Mouse (Mus musculus) kidney, postnatal 0 days (tissue): Measurements from ENCODE around the gene Hivep3. TPM values are rescaled to one million over a fixed set of nuclear protein-coding genes. Genes with fewer than 3 reads are reported as not detected.

ENCODE experiments used
- ATAC-seq: fragments of 200-750 bp; cut with Nextera tagmentation; replicated peaks from 2 replicates; pipeline ENCODE4 v1.8.0; 2017; ENCODE audit warnings: low read depth, moderate number of reproducible peaks, moderate TSS enrichment, moderate library complexity; ENCODE audit not compliant: low FRiP score
- DNase-seq: peaks from one replicate; pipeline ENCODE4 v3.0.0-alpha.2; 2016; ENCODE audit warnings: low spot score
- H3K27ac ChIP-seq: fragments of 300-500 bp; sonication (generic); 2 replicates; pipeline ENCODE4 v1.5.1; 2014; ENCODE audit warnings: mild to moderate bottlenecking
- H3K27me3 ChIP-seq: fragments of 300-500 bp; sonication (generic); 2 replicates; pipeline ENCODE4 v1.6.1; 2014; ENCODE audit warnings: low read length, mixed read lengths; ENCODE audit not compliant: insufficient read depth
- H3K36me3 ChIP-seq: fragments of 300-500 bp; sonication (generic); 2 replicates; pipeline ENCODE4 v1.6.1; 2014; ENCODE audit warnings: low read length, mixed read lengths; ENCODE audit not compliant: insufficient read depth
- H3K4me1 ChIP-seq: fragments of 300-500 bp; sonication (generic); replicated peaks from 2 replicates; pipeline ENCODE4 v1.6.1; 2014; ENCODE audit warnings: antibody characterized with exemption, low read length, mixed read lengths; ENCODE audit not compliant: insufficient read depth
- H3K4me2 ChIP-seq: fragments of 300-500 bp; sonication (generic); 2 replicates; pipeline ENCODE4 v1.6.1; 2014; ENCODE audit warnings: mild to moderate bottlenecking, low read length, moderate library complexity, mixed read lengths
- H3K4me3 ChIP-seq: fragments of 300-500 bp; sonication (generic); replicated peaks from 2 replicates; pipeline ENCODE4 v1.5.1; 2014; ENCODE audit warnings: low read depth, low read length
- H3K9ac ChIP-seq: fragments of 300-500 bp; sonication (generic); 2 replicates; pipeline ENCODE4 v1.6.1; 2014; ENCODE audit warnings: low read depth, low read length
- H3K9me3 ChIP-seq: fragments of 300-500 bp; sonication (generic); replicated peaks from 2 replicates; pipeline ENCODE4 v1.6.1; 2016; ENCODE audit warnings: low read length, inconsistent platforms, mixed read lengths
- CTCF ChIP-seq: IDR thresholded peaks from 2 replicates; pipeline ENCODE4 v1.5.1; 2016; ENCODE audit warnings: antibody characterized with exemption, low read depth, mild to moderate bottlenecking, moderate library complexity
- WGBS: fragments of 180-500 bp; shearing (Covaris S2); extraction: QIAGEN DNeasy Blood & Tissue Kit; methylation state at CpG from one replicate; pipeline ENCODE4 v1.1.7; 2014; 5-methylcytosine and 5-hydroxymethylcytosine counted together
- polyA plus RNA-seq: library from polyadenylated mRNA; unstranded; fragments of >200 nt; fragmentation: Nextera tagmentation; extraction: Ambion mirVana; gene quantifications from 2 replicates; pipeline ENCODE4 v1.2.1, GENCODE M21; 2015

Gene Hivep3
- polyA plus RNA-seq, 1 experiment from 2014 or later, result 8.3 TPM

DNA sequence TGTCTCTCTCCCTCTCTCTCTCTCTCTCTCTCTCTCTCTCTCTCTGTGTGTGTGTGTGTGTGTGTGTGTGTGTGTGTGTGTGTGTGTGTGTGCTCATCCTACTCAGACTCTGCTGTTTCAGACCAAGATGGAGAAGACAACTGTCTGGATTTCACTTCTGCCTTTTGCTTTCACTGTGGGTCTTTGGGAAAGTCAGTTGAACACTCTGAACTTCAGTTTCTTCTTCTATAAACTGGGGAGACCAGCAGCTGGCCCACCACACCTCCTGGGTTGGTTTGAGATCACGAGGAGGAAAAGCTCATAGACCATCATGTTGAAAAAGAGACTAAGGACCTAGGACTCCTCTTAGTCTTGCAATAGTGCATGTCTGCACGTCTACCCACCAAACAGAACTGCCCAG lies 246.3 kb downstream of the Hivep3 start:
- ATAC-seq, result no peak

DNA sequence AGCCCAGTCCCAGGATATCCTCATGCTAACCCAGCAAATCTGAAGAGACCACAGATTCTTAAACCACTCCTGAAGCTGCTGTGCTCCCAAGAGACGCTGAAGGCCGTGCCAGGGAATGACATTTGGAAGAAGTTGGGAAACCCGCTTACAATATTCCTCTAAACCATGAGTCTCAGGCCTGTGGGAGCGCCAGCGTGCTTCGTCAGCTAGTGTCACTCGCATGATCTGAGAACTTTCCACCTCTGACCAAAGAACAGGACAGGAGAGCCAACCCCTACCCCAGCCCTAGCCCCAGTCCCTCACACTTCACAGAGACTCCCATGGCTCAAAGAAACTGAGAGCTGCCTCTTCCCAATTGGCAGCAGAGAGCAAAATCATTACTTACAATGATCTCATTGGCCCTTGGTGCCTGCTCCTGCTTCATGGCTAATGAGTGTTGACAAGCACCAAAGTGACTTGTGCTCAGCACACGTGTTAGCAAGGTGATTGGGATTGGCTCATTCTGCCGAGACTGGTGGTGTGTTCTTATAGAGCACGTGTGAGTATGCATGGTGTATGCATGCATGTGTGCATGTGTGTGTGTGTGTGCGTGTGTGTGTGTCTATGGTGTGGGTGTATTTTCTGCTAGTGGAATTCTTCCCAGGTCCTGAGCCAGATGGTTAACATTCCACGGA lies 247.6 kb downstream of the Hivep3 start:
- 88% methylated on average over 12 of the region's 12 CpGs for WGBS
- ATAC-seq (no peak), DNase-seq (no peak)

More for the DNA sequence above, 246.3 kb downstream of the Hivep3 start:
- no peak for DNase-seq
- H3K4me2 ChIP-seq, result no peak overlapping the region
- no peak overlapping the region for H3K9ac ChIP-seq
- H3K4me1 ChIP-seq, result no peaks in the 10 kb centered on the region
- H3K36me3 ChIP-seq, result no peaks in the 10 kb centered on the region
- H3K4me3 ChIP-seq, result no peak overlapping the region
- 56% methylated on average over 2 of the region's 2 CpGs for WGBS
- no peaks in the 10 kb centered on the region for H3K9me3 ChIP-seq
- no peaks in the 10 kb centered on the region for H3K27me3 ChIP-seq
- TF ChIP-seq CTCF, result no peak
- H3K27ac ChIP-seq, result no peak overlapping the region

DNA sequence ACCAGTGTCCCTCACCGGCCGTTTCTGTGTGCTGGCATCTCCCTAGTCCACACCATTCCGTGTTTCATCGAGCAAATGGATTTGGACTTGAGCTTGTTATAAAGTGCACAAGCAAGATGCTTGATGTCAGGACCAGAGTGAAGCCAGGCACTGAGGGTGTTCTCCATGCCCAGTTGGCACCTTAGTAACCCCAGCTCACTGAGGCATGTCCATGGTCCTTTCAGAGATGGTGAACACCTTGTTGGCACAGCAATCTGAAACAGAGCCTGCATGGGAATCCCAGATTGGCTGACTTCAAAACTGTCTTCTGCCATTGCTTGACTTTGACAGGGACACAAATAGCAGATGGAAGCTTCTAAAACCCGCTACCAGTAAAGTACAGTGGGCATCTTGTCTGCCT lies 252.5 kb downstream of the Hivep3 start:
- Histone ChIP-seq H3K27me3 (no peaks in the 10 kb centered on the region), H3K27ac (no peak overlapping the region), H3K9ac (no peak overlapping the region), H3K4me3 (no peak overlapping the region), H3K4me1 (no peaks in the 10 kb centered on the region), H3K4me2 (no peak overlapping the region), H3K9me3 (no peaks in the 10 kb centered on the region), H3K36me3 (no peaks in the 10 kb centered on the region)
- no peak for DNase-seq
- no peak for ATAC-seq
- no peak for TF ChIP-seq CTCF
- 84% methylated on average over 5 of the region's 5 CpGs for WGBS

More for the DNA sequence above, 247.6 kb downstream of the Hivep3 start:
- Histone ChIP-seq H3K9ac (no peak overlapping the region), H3K36me3 (no peaks in the 10 kb centered on the region), H3K4me2 (no peak overlapping the region), H3K27ac (no peak overlapping the region), H3K4me3 (no peak overlapping the region), H3K9me3 (no peaks in the 10 kb centered on the region), H3K4me1 (no peaks in the 10 kb centered on the region), H3K27me3 (no peaks in the 10 kb centered on the region)
- TF ChIP-seq CTCF, result no peak

DNA sequence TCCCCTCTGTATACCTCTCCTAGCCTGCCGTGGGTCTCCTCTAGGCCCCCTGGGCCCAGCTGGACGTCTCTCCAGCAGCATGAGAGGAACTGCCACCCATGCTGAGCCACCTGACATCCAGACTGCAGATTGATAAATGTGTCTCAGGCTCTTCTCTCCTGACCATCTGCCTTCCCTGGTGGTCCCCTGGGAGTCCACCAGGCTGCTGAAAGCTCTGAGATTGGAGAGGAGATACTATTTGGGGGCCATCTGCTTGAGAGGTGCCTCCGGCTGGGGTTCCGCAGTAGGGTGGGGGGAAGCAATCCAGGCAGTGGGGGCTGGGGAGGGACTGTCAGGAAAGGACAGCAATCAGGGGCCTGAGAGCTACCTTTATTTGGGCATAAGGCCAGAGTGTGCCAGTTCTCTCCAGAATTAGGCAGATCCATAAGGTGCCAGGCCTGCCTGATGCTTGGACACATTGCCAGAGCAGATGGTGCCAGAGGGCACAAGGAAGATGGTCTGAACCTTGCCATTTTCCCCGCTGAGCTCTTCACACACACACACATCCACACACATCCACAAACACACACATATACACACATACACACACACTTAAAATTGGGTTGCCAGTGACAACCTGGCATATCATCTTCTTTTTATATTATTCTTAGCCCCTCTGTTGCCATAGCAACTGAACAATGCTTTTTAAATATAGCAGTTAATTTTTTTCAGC lies 253.2 kb downstream of the Hivep3 start:
- Histone ChIP-seq H3K4me2 (no peak overlapping the region), H3K27me3 (no peaks in the 10 kb centered on the region), H3K27ac (no peak overlapping the region), H3K9ac (no peak overlapping the region), H3K4me1 (no peaks in the 10 kb centered on the region), H3K36me3 (no peaks in the 10 kb centered on the region), H3K4me3 (no peak overlapping the region), H3K9me3 (no peaks in the 10 kb centered on the region)
- TF ChIP-seq CTCF, result no peak
- ATAC-seq (no peak), DNase-seq (no peak)
- WGBS, result 59% methylated on average over 5 of the region's 5 CpGs

DNA sequence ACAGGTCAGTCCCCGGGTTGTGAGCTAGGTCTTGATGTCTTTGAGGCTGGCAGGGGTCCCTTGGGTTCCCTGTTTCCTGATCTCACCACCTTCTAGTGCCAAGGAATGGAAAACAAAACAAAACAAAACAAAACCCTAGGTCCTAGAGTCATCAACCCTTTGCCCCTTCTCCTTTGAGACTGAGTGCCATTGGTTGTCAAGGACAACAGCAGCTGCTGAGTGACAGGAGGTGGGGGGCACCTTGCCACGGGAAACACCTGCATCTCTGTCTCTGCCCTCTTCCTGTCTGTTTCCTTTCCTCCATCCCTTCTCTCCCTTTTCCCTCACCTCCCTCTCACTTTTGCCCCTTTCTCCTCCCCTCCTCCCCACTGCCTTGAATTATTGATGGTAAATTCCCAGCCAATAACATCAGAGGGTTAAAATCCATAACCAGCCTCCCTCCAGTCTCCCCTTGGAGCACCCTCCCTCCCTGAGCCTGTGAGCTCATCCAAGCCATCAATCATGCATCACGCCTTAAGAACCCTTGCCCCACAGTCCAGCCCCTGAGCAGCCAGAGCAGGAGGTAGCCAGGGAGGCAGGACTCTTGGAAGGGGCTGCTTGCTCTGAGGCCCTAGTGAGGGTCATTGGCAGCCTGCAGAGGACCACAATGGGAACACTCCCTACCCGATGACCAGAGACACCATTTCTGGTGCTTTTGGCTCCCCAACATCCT lies 253.9 kb downstream of the Hivep3 start:
- Histone ChIP-seq H3K4me2 (no peak overlapping the region), H3K27ac (no peak overlapping the region), H3K9me3 (no peaks in the 10 kb centered on the region), H3K4me3 (no peak overlapping the region), H3K4me1 (no peaks in the 10 kb centered on the region), H3K36me3 (no peaks in the 10 kb centered on the region), H3K9ac (no peak overlapping the region), H3K27me3 (no peaks in the 10 kb centered on the region)
- TF ChIP-seq CTCF, result no peak
- WGBS, result 36% methylated on average over 4 of the region's 4 CpGs
- DNase-seq (no peak), ATAC-seq (no peak; the same call in 1 of the 2 replicates)

DNA sequence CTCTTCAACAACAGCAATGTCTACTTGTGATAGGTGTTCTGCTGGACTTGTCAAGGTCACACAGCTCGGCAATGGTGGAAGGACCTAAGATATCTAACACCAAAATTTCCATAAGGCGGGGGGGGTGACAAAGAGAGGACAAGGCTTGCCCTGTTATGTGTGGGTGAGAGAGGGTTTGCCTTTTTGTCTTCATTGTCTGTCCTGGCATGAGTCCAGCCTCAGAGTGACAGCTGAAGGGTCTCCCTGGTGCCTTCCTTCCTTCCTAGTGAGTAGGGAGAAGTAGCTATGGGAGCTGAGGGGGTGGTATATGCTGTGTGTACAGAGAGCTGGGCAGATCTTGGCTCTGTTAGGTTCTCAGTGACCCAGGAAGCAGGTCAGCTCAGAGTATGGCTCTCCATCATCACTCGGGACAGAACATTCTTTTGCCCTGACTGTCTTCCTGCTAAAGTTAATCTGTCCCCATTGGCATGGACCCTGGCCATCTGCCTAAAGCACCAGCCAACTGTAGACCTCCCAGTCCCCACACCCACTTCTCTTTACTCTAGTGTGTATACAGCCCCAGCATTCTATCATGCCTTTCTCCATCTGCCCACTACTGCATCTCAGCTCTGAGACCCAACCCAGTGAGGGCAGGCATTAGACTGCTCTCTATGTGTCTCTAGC lies 255.6 kb downstream of the Hivep3 start:
- 63% methylated on average over 3 of the region's 3 CpGs for WGBS
- ATAC-seq, result peak; percentile 25; the same call in 1 of the 2 replicates

More for the DNA sequence above, 255.6 kb downstream of the Hivep3 start:
- Histone ChIP-seq H3K9ac (no peak overlapping the region), H3K36me3 (no peaks in the 10 kb centered on the region), H3K4me2 (no peak overlapping the region), H3K27me3 (no peaks in the 10 kb centered on the region), H3K27ac (no peak overlapping the region), H3K4me3 (no peak overlapping the region), H3K4me1 (no peaks in the 10 kb centered on the region), H3K9me3 (no peaks in the 10 kb centered on the region)
- DNase-seq, result no peak
- TF ChIP-seq CTCF, result no peak
